Mouse (Mus musculus) heart, embryonic 13.5 days (tissue): ENCODE measurements at regions not wholly inside any gene's neighbourhood (a gene's known extent, or its start where the extent isn't known, plus 50 kb on each side); places are given as distances from the start of the nearest gene placed in this dataset.

Experiments
- ATAC-seq: fragments of 200-750 bp; cut with Nextera tagmentation; 2 replicates; pipeline ENCODE4 v1.8.0; 2017; ENCODE audit warnings: moderate TSS enrichment; ENCODE audit not compliant: insufficient number of reproducible peaks, low FRiP score, low TSS enrichment; ENCODE audit errors: extremely low read depth
- H3K27ac ChIP-seq: fragments of 300-500 bp; sonication (generic); replicated peaks from 2 replicates; pipeline ENCODE4 v1.5.1; 2015; ENCODE audit warnings: moderate library complexity, mild to moderate bottlenecking, inconsistent platforms
- H3K27me3 ChIP-seq: fragments of 300-500 bp; sonication (generic); replicated peaks from 2 replicates; pipeline ENCODE4 v1.6.1; 2015; ENCODE audit warnings: mild to moderate bottlenecking, inconsistent platforms
- H3K36me3 ChIP-seq: fragments of 300-500 bp; sonication (generic); 2 replicates; pipeline ENCODE4 v1.6.1; 2015; ENCODE audit warnings: mild to moderate bottlenecking, inconsistent platforms
- H3K4me1 ChIP-seq: fragments of 300-500 bp; sonication (generic); 2 replicates; pipeline ENCODE4 v1.6.1; 2015; ENCODE audit warnings: inconsistent platforms
- H3K4me2 ChIP-seq: fragments of 300-500 bp; sonication (generic); 2 replicates; pipeline ENCODE4 v1.6.1; 2015; ENCODE audit warnings: inconsistent platforms, mild to moderate bottlenecking, moderate library complexity
- H3K4me3 ChIP-seq: fragments of 300-500 bp; sonication (generic); 2 replicates; pipeline ENCODE4 v1.5.1; 2015; ENCODE audit warnings: moderate library complexity, mild to moderate bottlenecking, inconsistent platforms
- H3K9ac ChIP-seq: fragments of 300-500 bp; sonication (generic); 2 replicates; pipeline ENCODE4 v1.6.1; 2015; ENCODE audit warnings: inconsistent platforms, mild to moderate bottlenecking, moderate library complexity
- H3K9me3 ChIP-seq: fragments of 300-500 bp; sonication (generic); 2 replicates; pipeline ENCODE4 v1.6.1; 2016; ENCODE audit warnings: inconsistent platforms
- WGBS: fragments of 180-500 bp; shearing (Covaris S2); methylation state at CpG from one replicate; pipeline ENCODE4 v1.1.7; 2015; ENCODE audit warnings: mixed read lengths; 5-methylcytosine and 5-hydroxymethylcytosine counted together

- WGBS, result 62% methylated on average over 6 of the region's 6 CpGs
- Histone ChIP-seq H3K9me3 (no peaks in the 10 kb centered on the region), H3K9ac (no peak overlapping the region), H3K4me2 (no peak overlapping the region), H3K4me1 (peaks cover 10% of the 10 kb centered on the region; the same call in 1 of the 2 replicates), H3K4me3 (no peak overlapping the region), H3K27me3 (no peaks in the 10 kb centered on the region), H3K36me3 (no peaks in the 10 kb centered on the region), H3K27ac (no peak overlapping the region)
- ATAC-seq, result no peak
Observed at GRCm38 (mm10) chr1:77933095-77933766, 263.7 kb downstream of the Pax3 start.

GRCm38 (mm10) chr1:77932226-77932625 lies 264.7 kb downstream of the Pax3 start:
- no peak overlapping the region for H3K4me3 ChIP-seq
- no peaks in the 10 kb centered on the region for H3K27me3 ChIP-seq
- H3K9me3 ChIP-seq, result no peaks in the 10 kb centered on the region
- H3K4me1 ChIP-seq, result peaks cover 10% of the 10 kb centered on the region; the same call in 1 of the 2 replicates
- no peak overlapping the region for H3K27ac ChIP-seq
- no peak for ATAC-seq
- WGBS, result 68% methylated on average over 5 of the region's 5 CpGs
- H3K4me2 ChIP-seq, result no peak overlapping the region
- H3K9ac ChIP-seq, result no peak overlapping the region
- no peaks in the 10 kb centered on the region for H3K36me3 ChIP-seq

GRCm38 (mm10) chr1:77930661-77931060 lies 266.3 kb downstream of the Pax3 start:
- H3K9me3 ChIP-seq, result no peaks in the 10 kb centered on the region
- H3K9ac ChIP-seq, result no peak overlapping the region
- 83% methylated on average over 6 of the region's 6 CpGs for WGBS
- H3K4me3 ChIP-seq, result no peak overlapping the region
- no peak for ATAC-seq
- peaks cover 10% of the 10 kb centered on the region; the same call in 1 of the 2 replicates for H3K4me1 ChIP-seq
- no peak overlapping the region for H3K27ac ChIP-seq
- no peaks in the 10 kb centered on the region for H3K36me3 ChIP-seq
- H3K27me3 ChIP-seq, result no peaks in the 10 kb centered on the region
- no peak overlapping the region for H3K4me2 ChIP-seq

GRCm38 (mm10) chr1:77929552-77929951 lies 267.4 kb downstream of the Pax3 start:
- Histone ChIP-seq H3K4me2 (no peak overlapping the region), H3K27me3 (no peaks in the 10 kb centered on the region), H3K9ac (no peak overlapping the region), H3K36me3 (no peaks in the 10 kb centered on the region), H3K4me1 (peaks cover 4% of the 10 kb centered on the region; the same call in 1 of the 2 replicates), H3K9me3 (no peaks in the 10 kb centered on the region), H3K27ac (no peak overlapping the region), H3K4me3 (no peak overlapping the region)
- ATAC-seq, result no peak
- WGBS, result 48% methylated on average over 8 of the region's 8 CpGs

GRCm38 (mm10) chr1:77926146-77926545 lies 270.8 kb downstream of the Pax3 start:
- H3K4me2 ChIP-seq, result no peak overlapping the region
- no peak overlapping the region for H3K9ac ChIP-seq
- no peak for ATAC-seq
- H3K27ac ChIP-seq, result no peak overlapping the region
- no peaks in the 10 kb centered on the region for H3K27me3 ChIP-seq
- H3K9me3 ChIP-seq, result no peaks in the 10 kb centered on the region
- H3K36me3 ChIP-seq, result no peaks in the 10 kb centered on the region
- H3K4me1 ChIP-seq, result no peaks in the 10 kb centered on the region
- WGBS, result 69% methylated on average over 3 of the region's 3 CpGs
- no peak overlapping the region for H3K4me3 ChIP-seq

GRCm38 (mm10) chr1:77896226-77896625 lies 300.7 kb downstream of the Pax3 start:
- no peak overlapping the region for H3K4me2 ChIP-seq
- WGBS, result 52% methylated on average over 5 of the region's 5 CpGs
- H3K9ac ChIP-seq, result no peak overlapping the region
- peaks cover 5% of the 10 kb centered on the region; the same call in 1 of the 2 replicates for H3K27me3 ChIP-seq
- H3K27ac ChIP-seq, result no peak overlapping the region
- no peak overlapping the region for H3K4me3 ChIP-seq
- H3K9me3 ChIP-seq, result no peaks in the 10 kb centered on the region
- no peaks in the 10 kb centered on the region for H3K4me1 ChIP-seq
- H3K36me3 ChIP-seq, result no peaks in the 10 kb centered on the region
- ATAC-seq, result no peak

GRCm38 (mm10) chr1:77879026-77879425 lies 317.9 kb downstream of the Pax3 start:
- Histone ChIP-seq H3K9me3 (no peaks in the 10 kb centered on the region), H3K27ac (no peak overlapping the region), H3K4me2 (no peak overlapping the region), H3K4me3 (no peak overlapping the region), H3K36me3 (no peaks in the 10 kb centered on the region), H3K9ac (no peak overlapping the region), H3K27me3 (no peaks in the 10 kb centered on the region), H3K4me1 (no peaks in the 10 kb centered on the region)
- ATAC-seq, result no peak

- WGBS, result 32% methylated on average over 2 of the region's 2 CpGs
- no peaks in the 10 kb centered on the region for H3K36me3 ChIP-seq
- H3K4me2 ChIP-seq, result no peak overlapping the region
- no peak overlapping the region for H3K27ac ChIP-seq
- ATAC-seq, result no peak
- no peak overlapping the region for H3K4me3 ChIP-seq
- H3K9ac ChIP-seq, result no peak overlapping the region
- H3K27me3 ChIP-seq, result no peaks in the 10 kb centered on the region
- no peaks in the 10 kb centered on the region for H3K4me1 ChIP-seq
- H3K9me3 ChIP-seq, result no peaks in the 10 kb centered on the region
Observed at GRCm38 (mm10) chr1:77870125-77870524, 326.8 kb downstream of the Pax3 start.

- Histone ChIP-seq H3K4me3 (no peak overlapping the region), H3K4me1 (no peaks in the 10 kb centered on the region), H3K27ac (no peak overlapping the region), H3K9me3 (no peaks in the 10 kb centered on the region), H3K27me3 (no peaks in the 10 kb centered on the region), H3K36me3 (no peaks in the 10 kb centered on the region), H3K9ac (no peak overlapping the region), H3K4me2 (no peak overlapping the region)
- ATAC-seq, result no peak
- WGBS, result 50% methylated on average over 1 of the region's 1 CpGs
Observed at GRCm38 (mm10) chr1:77869174-77869573, 327.8 kb downstream of the Pax3 start.

GRCm38 (mm10) chr1:77859931-77860330 lies 337.0 kb downstream of the Pax3 start:
- Histone ChIP-seq H3K4me1 (no peaks in the 10 kb centered on the region), H3K4me2 (no peak overlapping the region), H3K9ac (no peak overlapping the region), H3K27me3 (no peaks in the 10 kb centered on the region), H3K9me3 (no peaks in the 10 kb centered on the region), H3K36me3 (no peaks in the 10 kb centered on the region), H3K27ac (no peak overlapping the region), H3K4me3 (no peak overlapping the region)
- ATAC-seq, result no peak
- WGBS, result 78% methylated on average over 9 of the region's 9 CpGs

GRCm38 (mm10) chr1:77854366-77854765 lies 339.5 kb upstream of the Epha4 start:
- Histone ChIP-seq H3K4me3 (no peak overlapping the region), H3K4me1 (no peaks in the 10 kb centered on the region), H3K4me2 (no peak overlapping the region), H3K27me3 (no peaks in the 10 kb centered on the region), H3K9me3 (no peaks in the 10 kb centered on the region), H3K36me3 (no peaks in the 10 kb centered on the region), H3K27ac (no peak overlapping the region), H3K9ac (no peak overlapping the region)
- WGBS, result 76% methylated on average over 1 of the region's 1 CpGs
- no peak for ATAC-seq
